In the genomic region with DNA sequence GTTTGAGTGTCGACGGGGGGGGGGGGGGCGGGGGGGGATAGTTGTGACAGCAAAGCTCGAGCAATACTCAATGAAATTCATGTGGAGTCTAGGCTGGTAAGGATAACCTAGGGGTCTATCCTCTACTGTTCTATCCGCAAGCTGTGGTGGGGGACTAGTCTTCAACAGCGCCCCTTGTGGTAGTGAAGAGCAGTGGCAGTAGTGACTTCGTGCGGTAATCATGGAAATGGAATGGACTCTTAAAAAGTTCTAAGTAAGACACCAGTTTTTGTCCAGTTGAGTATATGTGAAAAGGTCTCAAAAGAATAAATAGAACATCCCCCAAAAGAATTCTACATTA, we compare ENCODE assay signal across 11 mouse cellular contexts. TPM values are rescaled to one million over a fixed set of nuclear protein-coding genes. Genes with fewer than 3 reads are reported as not detected.
DNase-seq lines count a peak whose midpoint lies in the region; ATAC-seq and TF ChIP-seq lines count a peak whose summit lies in the region.
"Had no signal": no experiment of that assay in that cellular context is flagged by ENCODE, and none has a peak within 500 bp of the region (broad histone marks: within the 10 kb centered on the region; RNA-seq: fewer than 3 reads in every experiment).

No protein-coding gene starts in this region.

- no peaks in the 10 kb centered on the region for H3K4me1 ChIP-seq in lung, postnatal 0 days (ENCODE audit: insufficient read depth, low read depth, low read length)
- no peaks in the 10 kb centered on the region for H3K4me1 ChIP-seq in forebrain, postnatal 0 days (ENCODE audit: insufficient read depth)
- H3K4me1 ChIP-seq in neural tube, embryonic 12.5 days, result peaks cover 15% of the 10 kb centered on the region

- TF ChIP-seq CTCF in lung, postnatal 0 days (IDR thresholded peaks at IDR 0.05), result peak; percentile 58
- TF ChIP-seq CTCF in forebrain, postnatal 0 days (IDR thresholded peaks at IDR 0.05; ENCODE audit: low read depth), result peak; percentile 57

- H3K36me3 ChIP-seq in lung, postnatal 0 days (ENCODE audit: insufficient read depth, low read length), result no peaks in the 10 kb centered on the region
- H3K36me3 ChIP-seq in forebrain, postnatal 0 days (ENCODE audit: insufficient read depth), result no peaks in the 10 kb centered on the region
- no peaks in the 10 kb centered on the region for H3K36me3 ChIP-seq in neural tube, embryonic 12.5 days
- H3K36me3 ChIP-seq: embryonic facial prominence, embryonic 12.5 days had no signal

- no peaks in the 10 kb centered on the region for H3K27me3 ChIP-seq in lung, postnatal 0 days (replicated peaks; ENCODE audit: insufficient read depth, low read length)
- H3K27me3 ChIP-seq in forebrain, postnatal 0 days (ENCODE audit: insufficient read depth, low read length), result no peaks in the 10 kb centered on the region
- H3K27me3 ChIP-seq in neural tube, embryonic 12.5 days (replicated peaks), result no peaks in the 10 kb centered on the region
- H3K27me3 ChIP-seq: embryonic facial prominence, embryonic 12.5 days had no signal

- ATAC-seq in lung, postnatal 0 days, result no peak
- peak; percentile 38; the same call in 1 of the 2 replicates for ATAC-seq in forebrain, postnatal 0 days
- ATAC-seq in neural tube, embryonic 12.5 days (ENCODE audit: low FRiP score, low read depth), result 0 out of 2 replicates have a peak, but pooled peaks have one; percentile 69

- no peak for DNase-seq in lung, postnatal 0 days (ENCODE audit: low spot score)
- DNase-seq in lung, postnatal 14 days, result no peak
- peak; percentile 20 for DNase-seq in T-cell, adult 2 months (ENCODE audit: low spot score)
- DNase-seq in forebrain, postnatal 0 days, result no peak
- no peak for DNase-seq in layer of hippocampus, postnatal 25 days (ENCODE audit: extremely low spot score in 1 of 2, low spot score in 1 of 2)
- DNase-seq in gastrocnemius, postnatal 25 days, result no peak
- DNase-seq: adrenal gland, postnatal 36 days; spleen, adult 18-20 months had no signal

- H3K9ac ChIP-seq in lung, postnatal 0 days (replicated peaks; ENCODE audit: low read depth), result no peak overlapping the region
- no peak overlapping the region for H3K9ac ChIP-seq in forebrain, postnatal 0 days
- H3K9ac ChIP-seq in neural tube, embryonic 12.5 days, result no peak overlapping the region
- H3K9ac ChIP-seq: embryonic facial prominence, embryonic 12.5 days had no signal

- no peak overlapping the region for H3K4me2 ChIP-seq in lung, postnatal 0 days (replicated peaks; ENCODE audit: low read depth, low read length)
- no peak overlapping the region for H3K4me2 ChIP-seq in forebrain, postnatal 0 days (ENCODE audit: low read depth)
- peak overlapping the region; percentile 44 for H3K4me2 ChIP-seq in neural tube, embryonic 12.5 days (replicated peaks)
- H3K4me2 ChIP-seq: embryonic facial prominence, embryonic 12.5 days; heart, embryonic 11.5 days had no signal

- no peak overlapping the region for H3K4me3 ChIP-seq in lung, postnatal 0 days (ENCODE audit: low read depth, low read length)
- H3K4me3 ChIP-seq in forebrain, postnatal 0 days (ENCODE audit: low read depth, low read length), result no peak overlapping the region
- no peak overlapping the region for H3K4me3 ChIP-seq in neural tube, embryonic 12.5 days
- H3K4me3 ChIP-seq: embryonic facial prominence, embryonic 12.5 days had no signal

- H3K27ac ChIP-seq in lung, postnatal 0 days (ENCODE audit: low read length), result no peak overlapping the region
- no peak overlapping the region for H3K27ac ChIP-seq in forebrain, postnatal 0 days (ENCODE audit: low read depth, low read length)
- H3K27ac ChIP-seq in neural tube, embryonic 12.5 days, result no peak overlapping the region
- H3K27ac ChIP-seq: embryonic facial prominence, embryonic 12.5 days had no signal

- no peak for TF ChIP-seq EP300 in lung, postnatal 0 days (IDR thresholded peaks at IDR 0.05)

- 39% methylated on average over 6 of the region's 8 CpGs for WGBS in lung, postnatal 0 days
- 19% methylated on average over 7 of the region's 8 CpGs for WGBS in forebrain, postnatal 0 days
- 23% methylated on average over 8 of the region's 8 CpGs for WGBS in neural tube, embryonic 12.5 days

- no peaks in the 10 kb centered on the region for H3K9me3 ChIP-seq in lung, postnatal 0 days (ENCODE audit: low read length)
- H3K9me3 ChIP-seq in forebrain, postnatal 0 days (ENCODE audit: low read length), result no peaks in the 10 kb centered on the region
- no peaks in the 10 kb centered on the region for H3K9me3 ChIP-seq in neural tube, embryonic 12.5 days
- H3K9me3 ChIP-seq: embryonic facial prominence, embryonic 12.5 days had no signal

RNA-seq across cellular contexts. Expression of a gene that starts 51.1 kb away (rescaled TPM):
- polyA plus RNA-seq in lung, postnatal 0 days (2015; fragmentation: Nextera tagmentation; extraction: Ambion mirVana), result 8.1 and 9.2 TPM in 2 replicates
- total RNA-seq in forebrain, postnatal 0 days (2014; rRNA removed), result 36.9 and 53.3 TPM in 2 replicates
- polyA plus RNA-seq in forebrain, postnatal 0 days (2015; fragmentation: Nextera tagmentation; extraction: Ambion mirVana), result 9.0 and 10.7 TPM in 2 replicates
- polyA plus RNA-seq in neural tube, embryonic 12.5 days (2016; fragmentation: Nextera tagmentation; extraction: Ambion mirVana), result 20.4 and 21.0 TPM in 2 replicates
- total RNA-seq in layer of hippocampus, postnatal 25 days (2021), result 10 to 100 TPM; 28.0 to 30.5 TPM
- total RNA-seq in gastrocnemius, postnatal 25 days (2021), result 10 to 100 TPM; 35.9 to 38.8 TPM
